Mouse (Mus musculus): Measurements from ENCODE around the gene Arl2bp.

DNA sequence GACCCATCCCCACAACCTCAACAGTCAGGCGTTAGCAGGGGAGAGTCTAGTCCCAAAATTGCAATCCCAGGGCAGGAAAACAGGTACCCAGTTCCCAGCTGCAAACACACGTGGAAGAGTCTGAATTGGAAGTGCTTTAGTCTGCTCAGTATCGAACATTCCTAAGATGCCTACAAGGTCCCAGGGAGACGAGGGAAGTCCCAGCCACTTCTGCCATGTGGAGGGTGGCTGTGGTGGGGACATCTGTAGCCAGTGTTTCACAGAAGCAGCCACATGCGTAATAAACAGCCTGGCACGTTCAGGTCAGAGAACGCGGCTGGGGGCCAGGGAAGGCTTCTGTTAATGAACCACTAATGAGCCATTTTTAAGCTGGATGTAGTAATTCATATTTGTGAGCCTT is 43.9 kb downstream of the Arl2bp start:
- TF ChIP-seq CTCF (IDR thresholded peaks at IDR 0.05; ENCODE audit: low read depth) (no peak), EP300 (IDR thresholded peaks at IDR 0.05; ENCODE audit: low read depth) (no peak)
